Comparison of ENCODE assay signal across 8 mouse cellular contexts in genomic region chr13:55328171-55328570, GRCm38 (mm10). TPM values are rescaled to one million over a fixed set of nuclear protein-coding genes. Genes with fewer than 3 reads are reported as not detected.
DNase-seq lines count a peak whose midpoint lies in the region; ATAC-seq lines count a peak whose summit lies in the region.

No protein-coding gene starts in this region.

- no peak for ATAC-seq in neural tube, embryonic 11.5 days (ENCODE audit: insufficient read depth, low FRiP score, low TSS enrichment)
- ATAC-seq in forebrain, embryonic 12.5 days (ENCODE audit: low FRiP score), result no peak
- ATAC-seq in limb, embryonic 13.5 days (ENCODE audit: low FRiP score, low read depth), result no peak
- no peak for ATAC-seq in stomach, embryonic 14.5 days (ENCODE audit: insufficient number of reproducible peaks, insufficient read depth, low FRiP score, low read depth)

- H3K4me1 ChIP-seq in neural tube, embryonic 11.5 days (ENCODE audit: control insufficient read depth, insufficient read depth, low read length), result peaks cover 16% of the 10 kb centered on the region
- peaks cover 47% of the 10 kb centered on the region for H3K4me1 ChIP-seq in forebrain, embryonic 12.5 days
- H3K4me1 ChIP-seq in limb, embryonic 13.5 days, result peaks cover 47% of the 10 kb centered on the region
- peaks cover 37% of the 10 kb centered on the region for H3K4me1 ChIP-seq in stomach, embryonic 14.5 days (ENCODE audit: control insufficient read depth, insufficient read depth, low read length)

- H3K9me3 ChIP-seq in neural tube, embryonic 11.5 days (ENCODE audit: control insufficient read depth, low read length), result no peaks in the 10 kb centered on the region
- H3K9me3 ChIP-seq in forebrain, embryonic 12.5 days, result no peaks in the 10 kb centered on the region
- no peaks in the 10 kb centered on the region for H3K9me3 ChIP-seq in limb, embryonic 13.5 days
- no peaks in the 10 kb centered on the region for H3K9me3 ChIP-seq in stomach, embryonic 14.5 days (ENCODE audit: control insufficient read depth, low read depth, low read length)

- H3K36me3 ChIP-seq in neural tube, embryonic 11.5 days (ENCODE audit: control insufficient read depth, insufficient read depth, low read length), result peaks cover 16% of the 10 kb centered on the region
- peaks cover 37% of the 10 kb centered on the region for H3K36me3 ChIP-seq in forebrain, embryonic 12.5 days (replicated peaks)
- peaks cover 39% of the 10 kb centered on the region for H3K36me3 ChIP-seq in limb, embryonic 13.5 days
- peaks cover 28% of the 10 kb centered on the region for H3K36me3 ChIP-seq in stomach, embryonic 14.5 days (ENCODE audit: control insufficient read depth, insufficient read depth, low read length)

- H3K27me3 ChIP-seq in neural tube, embryonic 11.5 days (ENCODE audit: control insufficient read depth, insufficient read depth, low read length), result no peaks in the 10 kb centered on the region
- no peaks in the 10 kb centered on the region for H3K27me3 ChIP-seq in forebrain, embryonic 12.5 days
- no peaks in the 10 kb centered on the region for H3K27me3 ChIP-seq in limb, embryonic 13.5 days
- H3K27me3 ChIP-seq in stomach, embryonic 14.5 days (ENCODE audit: control insufficient read depth, insufficient read depth, low read length), result no peaks in the 10 kb centered on the region

- H3K9ac ChIP-seq in neural tube, embryonic 11.5 days (ENCODE audit: low read length), result peak overlapping the region; percentile 63
- H3K9ac ChIP-seq in forebrain, embryonic 12.5 days, result peak overlapping the region; percentile 66
- H3K9ac ChIP-seq in limb, embryonic 13.5 days, result peak overlapping the region; percentile 79
- H3K9ac ChIP-seq in stomach, embryonic 14.5 days (replicated peaks; ENCODE audit: low read depth, low read length), result peak overlapping the region; percentile 61; the same call in 1 of the 2 replicates

- H3K27ac ChIP-seq in neural tube, embryonic 11.5 days (ENCODE audit: low read depth, low read length), result no peak overlapping the region
- 0 out of 2 replicates have a peak overlapping the region, but pooled peaks have one; percentile 56 for H3K27ac ChIP-seq in forebrain, embryonic 12.5 days
- no peak overlapping the region for H3K27ac ChIP-seq in limb, embryonic 13.5 days
- H3K27ac ChIP-seq in stomach, embryonic 14.5 days (ENCODE audit: low read length), result no peak overlapping the region

- DNase-seq in neural tube, embryonic 11.5 days (ENCODE audit: low spot score), result no peak
- DNase-seq in neural tube, embryonic 10.5 days (ENCODE audit: extremely low spot score, low spot score), result no peak
- no peak for DNase-seq in adrenal gland, adult 8-10 months
- no peak for DNase-seq in layer of hippocampus, postnatal 14 days (ENCODE audit: low spot score in 2 of 2)
- no peak for DNase-seq in layer of hippocampus, adult 8-10 months (ENCODE audit: low spot score in 2 of 2)

- 88% methylated on average over 6 of the region's 6 CpGs for WGBS in neural tube, embryonic 11.5 days
- WGBS in forebrain, embryonic 12.5 days, result 87% methylated on average over 6 of the region's 6 CpGs
- 85% methylated on average over 6 of the region's 6 CpGs for WGBS in limb, embryonic 13.5 days
- WGBS in stomach, embryonic 14.5 days, result 81% methylated on average over 6 of the region's 6 CpGs

- peak overlapping the region; percentile 62 for H3K4me3 ChIP-seq in neural tube, embryonic 11.5 days (ENCODE audit: low read depth, low read length)
- H3K4me3 ChIP-seq in forebrain, embryonic 12.5 days (replicated peaks), result peak overlapping the region; percentile 74
- peak overlapping the region; percentile 74 for H3K4me3 ChIP-seq in limb, embryonic 13.5 days
- peak overlapping the region; percentile 64; the same call in 1 of the 2 replicates for H3K4me3 ChIP-seq in stomach, embryonic 14.5 days (ENCODE audit: low read depth, low read length)

- peak overlapping the region; percentile 81 for H3K4me2 ChIP-seq in neural tube, embryonic 11.5 days (ENCODE audit: low read depth)
- H3K4me2 ChIP-seq in forebrain, embryonic 12.5 days, result peak overlapping the region; percentile 82
- peak overlapping the region; percentile 88 for H3K4me2 ChIP-seq in limb, embryonic 13.5 days (replicated peaks)
- peak overlapping the region; percentile 87 for H3K4me2 ChIP-seq in stomach, embryonic 14.5 days (replicated peaks; ENCODE audit: low read depth, low read length)

RNA-seq across cellular contexts. Expression of gene Mxd3, which starts 1.5 kb away (rescaled TPM):
- 29.5 and 31.6 TPM in 2 replicates for polyA plus RNA-seq in neural tube, embryonic 11.5 days (2014; fragmentation: Nextera tagmentation; extraction: Ambion mirVana)
- polyA plus RNA-seq in forebrain, embryonic 12.5 days (2016; fragmentation: Nextera tagmentation; extraction: Ambion mirVana), result 35.5 and 39.1 TPM in 2 replicates
- polyA plus RNA-seq in limb, embryonic 13.5 days (2015; fragmentation: Nextera tagmentation; extraction: Ambion mirVana), result 40.9 and 41.0 TPM in 2 replicates
- polyA plus RNA-seq in stomach, embryonic 14.5 days (2014; fragmentation: Nextera tagmentation; extraction: Ambion mirVana), result 33.5 and 40.7 TPM in 2 replicates
- 1 to 10 TPM in 2 of 4 experiments, under 1 TPM in 2; 0.30 to 1.9 (median 1.1) TPM for total RNA-seq in adrenal gland, adult 8-10 months (2022)
- total RNA-seq in layer of hippocampus, postnatal 14 days (2021), result 1 to 10 TPM; 1.5 to 3.4 TPM
- total RNA-seq in layer of hippocampus, adult 8-10 months (2022), result 1 to 10 TPM in 2 of 4 experiments, under 1 TPM in 2; 0.82 to 1.5 (median 1.0) TPM

RNA-seq across cellular contexts. Expression of gene Rab24, which starts 6.4 kb away (rescaled TPM):
- polyA plus RNA-seq in neural tube, embryonic 11.5 days (2014; fragmentation: Nextera tagmentation; extraction: Ambion mirVana), result 89.7 and 90.6 TPM in 2 replicates
- polyA plus RNA-seq in forebrain, embryonic 12.5 days (2016; fragmentation: Nextera tagmentation; extraction: Ambion mirVana), result 96.9 and 97.7 TPM in 2 replicates
- 104 and 109 TPM in 2 replicates for polyA plus RNA-seq in limb, embryonic 13.5 days (2015; fragmentation: Nextera tagmentation; extraction: Ambion mirVana)
- polyA plus RNA-seq in stomach, embryonic 14.5 days (2014; fragmentation: Nextera tagmentation; extraction: Ambion mirVana), result 81.0 and 89.9 TPM in 2 replicates
- total RNA-seq in adrenal gland, adult 8-10 months (2022), result 100 to 1,000 TPM in 1 of 4 experiments, 10 to 100 TPM in 3; 62.0 to 102 (median 88.6) TPM
- total RNA-seq in layer of hippocampus, postnatal 14 days (2021), result 10 to 100 TPM; 74.3 to 77.8 TPM
- 10 to 100 TPM; 75.4 to 84.1 (median 80.8) TPM for total RNA-seq in layer of hippocampus, adult 8-10 months (2022)

RNA-seq across cellular contexts. Expression of gene Prelid1, which starts 7.9 kb away (rescaled TPM):
- polyA plus RNA-seq in neural tube, embryonic 11.5 days (2014; fragmentation: Nextera tagmentation; extraction: Ambion mirVana), result 406 and 417 TPM in 2 replicates
- 316 and 328 TPM in 2 replicates for polyA plus RNA-seq in forebrain, embryonic 12.5 days (2016; fragmentation: Nextera tagmentation; extraction: Ambion mirVana)
- 371 and 378 TPM in 2 replicates for polyA plus RNA-seq in limb, embryonic 13.5 days (2015; fragmentation: Nextera tagmentation; extraction: Ambion mirVana)
- 509 and 525 TPM in 2 replicates for polyA plus RNA-seq in stomach, embryonic 14.5 days (2014; fragmentation: Nextera tagmentation; extraction: Ambion mirVana)
- total RNA-seq in adrenal gland, adult 8-10 months (2022), result 100 to 1,000 TPM; 146 to 172 (median 162) TPM
- 100 to 1,000 TPM; 153 to 157 TPM for total RNA-seq in layer of hippocampus, postnatal 14 days (2021)
- total RNA-seq in layer of hippocampus, adult 8-10 months (2022), result 100 to 1,000 TPM; 133 to 152 (median 139) TPM

RNA-seq across cellular contexts. Expression of gene Lman2, which starts 34.4 kb away (rescaled TPM):
- 82.1 and 94.8 TPM in 2 replicates for polyA plus RNA-seq in neural tube, embryonic 11.5 days (2014; fragmentation: Nextera tagmentation; extraction: Ambion mirVana)
- polyA plus RNA-seq in forebrain, embryonic 12.5 days (2016; fragmentation: Nextera tagmentation; extraction: Ambion mirVana), result 82.7 TPM in 2 replicates
- polyA plus RNA-seq in limb, embryonic 13.5 days (2015; fragmentation: Nextera tagmentation; extraction: Ambion mirVana), result 93.9 and 94.0 TPM in 2 replicates
- 91.7 and 98.6 TPM in 2 replicates for polyA plus RNA-seq in stomach, embryonic 14.5 days (2014; fragmentation: Nextera tagmentation; extraction: Ambion mirVana)
- total RNA-seq in adrenal gland, adult 8-10 months (2022), result 100 to 1,000 TPM; 112 to 127 (median 118) TPM
- total RNA-seq in layer of hippocampus, postnatal 14 days (2021), result 10 to 100 TPM; 52.4 to 53.9 TPM
- total RNA-seq in layer of hippocampus, adult 8-10 months (2022), result 10 to 100 TPM; 56.6 to 72.8 (median 65.0) TPM

RNA-seq across cellular contexts. Expression of gene Rgs14, which starts 41.4 kb away (rescaled TPM):
- polyA plus RNA-seq in neural tube, embryonic 11.5 days (2014; fragmentation: Nextera tagmentation; extraction: Ambion mirVana), result 0.59 and 0.97 TPM in 2 replicates
- 0.64 TPM in 1 of 2 replicates, not detected in the other for polyA plus RNA-seq in forebrain, embryonic 12.5 days (2016; fragmentation: Nextera tagmentation; extraction: Ambion mirVana)
- polyA plus RNA-seq in limb, embryonic 13.5 days (2015; fragmentation: Nextera tagmentation; extraction: Ambion mirVana), result 1.3 and 1.5 TPM in 2 replicates
- polyA plus RNA-seq in stomach, embryonic 14.5 days (2014; fragmentation: Nextera tagmentation; extraction: Ambion mirVana), result 0.53 and 0.78 TPM in 2 replicates
- 1 to 10 TPM in 1 of 4 experiments, under 1 TPM in 3; 0.45 to 1.8 (median 0.88) TPM for total RNA-seq in adrenal gland, adult 8-10 months (2022)
- 10 to 100 TPM; 58.6 to 63.4 TPM for total RNA-seq in layer of hippocampus, postnatal 14 days (2021)
- total RNA-seq in layer of hippocampus, adult 8-10 months (2022), result 10 to 100 TPM; 86.8 to 97.9 (median 95.0) TPM
